Mouse (Mus musculus): ENCODE results near the gene Dnaaf2. TPM values are rescaled to one million over a fixed set of nuclear protein-coding genes. Genes with fewer than 3 reads are reported as not detected.
A peak's percentile ranks its signal among the peaks of the same experiment; 100 is the strongest.
"Not testable (repeated sequence)": the region's sequence is repeated elsewhere in the genome, so short reads cannot be mapped to it uniquely, and the experiment has no call there.

The Dnaaf2 gene
- polyA plus RNA-seq, 1 experiment from 2014 or later: 9.2 TPM

DNA sequence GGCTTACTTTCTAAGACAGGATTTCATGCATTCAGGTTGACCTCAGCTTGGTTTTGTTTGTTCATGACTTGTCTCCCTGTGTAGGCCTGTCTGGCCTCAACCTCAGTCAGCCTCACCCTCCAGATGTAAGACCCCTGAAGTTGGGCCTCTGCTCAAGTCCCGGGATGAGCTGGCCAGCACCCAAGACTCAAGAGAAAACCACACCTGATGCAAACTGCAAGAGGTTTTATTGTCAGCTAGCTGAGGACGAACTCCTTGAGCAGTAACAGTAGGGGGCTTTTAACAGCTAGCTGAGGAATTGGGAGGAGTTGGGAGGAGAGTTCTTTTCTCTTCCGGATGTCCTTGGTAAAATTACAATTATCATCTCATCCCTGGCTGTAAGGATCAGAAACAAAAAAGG, 20.7 kb downstream of the Dnaaf2 start:
- no peaks in the 10 kb centered on the region for H3K27me3 ChIP-seq (ENCODE audit: control insufficient read depth, insufficient read depth, low read length)
- no peak for ATAC-seq (replicated peaks; ENCODE audit: insufficient number of reproducible peaks, low FRiP score, low TSS enrichment)
- no peaks in the 10 kb centered on the region for H3K4me1 ChIP-seq (ENCODE audit: control insufficient read depth, insufficient read depth, low read length)
- 85% methylated on average over 3 of the region's 3 CpGs for WGBS (ENCODE audit: insufficient replicate concordance)
- no peaks in the 10 kb centered on the region for H3K9me3 ChIP-seq (replicated peaks; ENCODE audit: control insufficient read depth, low read length)
- H3K4me2 ChIP-seq: no peak overlapping the region
- H3K36me3 ChIP-seq (ENCODE audit: control insufficient read depth, insufficient read depth, low read length): peaks cover 5% of the 10 kb centered on the region; the same call in 1 of the 2 replicates
- no peak overlapping the region for H3K27ac ChIP-seq (ENCODE audit: low read depth, low read length)
- no peak overlapping the region for H3K4me3 ChIP-seq (ENCODE audit: low read depth, low read length)
- H3K9ac ChIP-seq (ENCODE audit: low read depth, low read length): no peak overlapping the region

DNA sequence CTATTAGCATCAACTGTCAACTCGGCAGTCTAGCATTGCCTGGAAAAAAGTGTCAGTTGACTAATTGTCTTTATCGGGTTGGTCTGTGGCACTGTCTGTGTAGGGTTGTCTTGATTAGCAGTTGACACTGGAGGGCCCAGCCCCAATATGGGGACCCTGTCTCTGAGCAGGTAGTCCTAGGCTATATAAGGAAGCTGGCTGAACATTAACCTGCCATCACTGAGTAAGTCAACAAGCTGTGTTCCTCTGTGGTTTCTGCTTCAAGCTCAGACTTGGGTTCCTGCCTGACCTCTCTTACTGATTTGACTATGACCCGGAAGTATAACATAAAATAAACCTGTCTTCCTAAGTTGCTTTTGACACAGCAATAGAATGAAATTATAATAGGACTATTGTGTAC, 22.3 kb downstream of the Dnaaf2 start:
- H3K27ac ChIP-seq (ENCODE audit: low read depth, low read length): no peak overlapping the region
- H3K27me3 ChIP-seq (ENCODE audit: control insufficient read depth, insufficient read depth, low read length): no peaks in the 10 kb centered on the region
- H3K4me3 ChIP-seq (ENCODE audit: low read depth, low read length): no peak overlapping the region
- no peak overlapping the region for H3K9ac ChIP-seq (ENCODE audit: low read depth, low read length)
- no peak for ATAC-seq (replicated peaks; ENCODE audit: insufficient number of reproducible peaks, low FRiP score, low TSS enrichment)
- H3K36me3 ChIP-seq (ENCODE audit: control insufficient read depth, insufficient read depth, low read length): peaks cover 2% of the 10 kb centered on the region; the same call in 1 of the 2 replicates
- H3K9me3 ChIP-seq (replicated peaks; ENCODE audit: control insufficient read depth, low read length): no peaks in the 10 kb centered on the region
- 91% methylated on average over 3 of the region's 3 CpGs for WGBS (ENCODE audit: insufficient replicate concordance)
- H3K4me2 ChIP-seq: no peak overlapping the region
- no peaks in the 10 kb centered on the region for H3K4me1 ChIP-seq (ENCODE audit: control insufficient read depth, insufficient read depth, low read length)

DNA sequence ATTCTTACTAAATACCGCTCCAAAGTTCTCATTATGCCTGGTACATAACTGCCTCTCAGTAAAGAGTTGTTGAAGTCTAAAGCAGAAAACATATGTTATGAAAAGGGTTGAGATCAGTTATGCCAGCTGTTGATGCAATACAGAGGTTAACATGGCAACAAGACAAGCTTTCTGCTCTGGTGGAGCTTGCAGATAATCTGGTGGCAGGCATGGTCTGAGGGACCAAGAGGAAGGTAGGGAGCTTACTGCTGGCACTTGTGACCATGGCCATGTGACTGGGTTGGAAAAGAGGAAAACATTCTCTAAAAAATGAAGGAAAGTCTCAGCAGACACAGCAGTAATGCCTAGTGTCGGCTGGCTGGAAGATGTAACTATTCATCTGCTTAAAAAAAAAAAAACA, 26.9 kb downstream of the Dnaaf2 start:
- H3K27me3 ChIP-seq (ENCODE audit: control insufficient read depth, insufficient read depth, low read length): no peaks in the 10 kb centered on the region
- H3K27ac ChIP-seq (ENCODE audit: low read depth, low read length): no peak overlapping the region
- H3K4me2 ChIP-seq: no peak overlapping the region
- peaks cover 4% of the 10 kb centered on the region; the same call in 1 of the 2 replicates for H3K4me1 ChIP-seq (ENCODE audit: control insufficient read depth, insufficient read depth, low read length)
- H3K4me3 ChIP-seq (ENCODE audit: low read depth, low read length): no peak overlapping the region
- no peak for ATAC-seq (replicated peaks; ENCODE audit: insufficient number of reproducible peaks, low FRiP score, low TSS enrichment)
- no peak overlapping the region for H3K9ac ChIP-seq (ENCODE audit: low read depth, low read length)
- H3K36me3 ChIP-seq (ENCODE audit: control insufficient read depth, insufficient read depth, low read length): no peaks in the 10 kb centered on the region
- no peaks in the 10 kb centered on the region for H3K9me3 ChIP-seq (replicated peaks; ENCODE audit: control insufficient read depth, low read length)
- 95% methylated on average over 2 of the region's 2 CpGs for WGBS (ENCODE audit: insufficient replicate concordance)

- Histone ChIP-seq H3K27me3 (ENCODE audit: control insufficient read depth, insufficient read depth, low read length) (no peaks in the 10 kb centered on the region), H3K4me2 (peak within 1 kb of the TSS; percentile 91), H3K4me1 (ENCODE audit: control insufficient read depth, insufficient read depth, low read length) (peaks cover 4% of the 10 kb centered on the region; the same call in 1 of the 2 replicates), H3K4me3 (ENCODE audit: low read depth, low read length) (peak within 1 kb of the TSS; percentile 74), H3K9me3 (replicated peaks; ENCODE audit: control insufficient read depth, low read length) (no peaks in the 10 kb centered on the region), H3K9ac (ENCODE audit: low read depth, low read length) (peak within 1 kb of the TSS; percentile 83), H3K36me3 (ENCODE audit: control insufficient read depth, insufficient read depth, low read length) (no peaks in the 10 kb centered on the region), H3K27ac (ENCODE audit: low read depth, low read length) (peak within 1 kb of the TSS; percentile 79)
- peak; percentile 90 for ATAC-seq (replicated peaks; ENCODE audit: insufficient number of reproducible peaks, low FRiP score, low TSS enrichment)
- WGBS (ENCODE audit: insufficient replicate concordance): under 1% methylated on average over 40 of the region's 40 CpGs
Measured at GRCm38 (mm10) chr12:69168461-69169106, 29.6 kb downstream of the Dnaaf2 start, which contains the start of gene Lrr1. TSS of gene Lrr1 (plus strand) at chr12:69168814.

- H3K36me3 ChIP-seq (ENCODE audit: control insufficient read depth, insufficient read depth, low read length): no peaks in the 10 kb centered on the region
- no peaks in the 10 kb centered on the region for H3K27me3 ChIP-seq (ENCODE audit: control insufficient read depth, insufficient read depth, low read length)
- no peaks in the 10 kb centered on the region for H3K9me3 ChIP-seq (replicated peaks; ENCODE audit: control insufficient read depth, low read length)
- WGBS (ENCODE audit: insufficient replicate concordance): 9% methylated on average over 18 of the region's 18 CpGs
- peak; percentile 27; the same call in 1 of the 2 replicates for ATAC-seq (replicated peaks; ENCODE audit: insufficient number of reproducible peaks, low FRiP score, low TSS enrichment)
- peak overlapping the region; percentile 91 for H3K4me2 ChIP-seq
- H3K27ac ChIP-seq (ENCODE audit: low read depth, low read length): peak overlapping the region; percentile 79
- peak overlapping the region; percentile 83 for H3K9ac ChIP-seq (ENCODE audit: low read depth, low read length)
- peaks cover 4% of the 10 kb centered on the region; the same call in 1 of the 2 replicates for H3K4me1 ChIP-seq (ENCODE audit: control insufficient read depth, insufficient read depth, low read length)
- peak overlapping the region; percentile 74 for H3K4me3 ChIP-seq (ENCODE audit: low read depth, low read length)
Measured at GRCm38 (mm10) chr12:69167656-69168460, 30.4 kb downstream of the Dnaaf2 start.

GRCm38 (mm10) chr12:69166861-69167581, 31.2 kb downstream of the Dnaaf2 start:
- H3K9me3 ChIP-seq (replicated peaks; ENCODE audit: control insufficient read depth, low read length); H3K36me3 ChIP-seq (ENCODE audit: control insufficient read depth, insufficient read depth, low read length); H3K4me2 ChIP-seq; H3K9ac ChIP-seq (ENCODE audit: low read depth, low read length); H3K27me3 ChIP-seq (ENCODE audit: control insufficient read depth, insufficient read depth, low read length); H3K4me3 ChIP-seq (ENCODE audit: low read depth, low read length); H3K4me1 ChIP-seq (ENCODE audit: control insufficient read depth, insufficient read depth, low read length); H3K27ac ChIP-seq (ENCODE audit: low read depth, low read length); ATAC-seq (replicated peaks; ENCODE audit: insufficient number of reproducible peaks, low FRiP score, low TSS enrichment): not testable (repeated sequence)
- WGBS (ENCODE audit: insufficient replicate concordance): 61% methylated on average over 8 of the region's 8 CpGs

- H3K4me1 ChIP-seq (ENCODE audit: control insufficient read depth, insufficient read depth, low read length): peaks cover 3% of the 10 kb centered on the region; the same call in 1 of the 2 replicates
- no peak overlapping the region for H3K4me2 ChIP-seq
- H3K27ac ChIP-seq (ENCODE audit: low read depth, low read length): no peak overlapping the region
- no peaks in the 10 kb centered on the region for H3K36me3 ChIP-seq (ENCODE audit: control insufficient read depth, insufficient read depth, low read length)
- H3K4me3 ChIP-seq (ENCODE audit: low read depth, low read length): no peak overlapping the region
- 47% methylated on average over 3 of the region's 3 CpGs for WGBS (ENCODE audit: insufficient replicate concordance)
- ATAC-seq (replicated peaks; ENCODE audit: insufficient number of reproducible peaks, low FRiP score, low TSS enrichment): no peak
- H3K9me3 ChIP-seq (replicated peaks; ENCODE audit: control insufficient read depth, low read length): no peaks in the 10 kb centered on the region
- H3K9ac ChIP-seq (ENCODE audit: low read depth, low read length): no peak overlapping the region
- H3K27me3 ChIP-seq (ENCODE audit: control insufficient read depth, insufficient read depth, low read length): no peaks in the 10 kb centered on the region
Measured at GRCm38 (mm10) chr12:69164904-69165303, 33.3 kb downstream of the Dnaaf2 start.

GRCm38 (mm10) chr12:69163586-69163985, 34.6 kb downstream of the Dnaaf2 start:
- not testable (repeated sequence) for H3K27me3 ChIP-seq (ENCODE audit: control insufficient read depth, insufficient read depth, low read length); H3K27ac ChIP-seq (ENCODE audit: low read depth, low read length); H3K4me3 ChIP-seq (ENCODE audit: low read depth, low read length); H3K9me3 ChIP-seq (replicated peaks; ENCODE audit: control insufficient read depth, low read length); H3K4me2 ChIP-seq; ATAC-seq (replicated peaks; ENCODE audit: insufficient number of reproducible peaks, low FRiP score, low TSS enrichment); H3K36me3 ChIP-seq (ENCODE audit: control insufficient read depth, insufficient read depth, low read length); H3K9ac ChIP-seq (ENCODE audit: low read depth, low read length); H3K4me1 ChIP-seq (ENCODE audit: control insufficient read depth, insufficient read depth, low read length)
- 88% methylated on average over 4 of the region's 4 CpGs for WGBS (ENCODE audit: insufficient replicate concordance)

All from heart, embryonic 11.5 days (tissue).